Mouse (Mus musculus): ENCODE measurements around the gene Phlda3. TPM values are rescaled to one million over a fixed set of nuclear protein-coding genes. Genes with fewer than 3 reads are reported as not detected.
A peak's percentile ranks its signal among the peaks of the same experiment; 100 is the strongest.

Phlda3 gene
- polyA plus RNA-seq (2012; rRNA removed), result 14.4 and 16.7 TPM in 2 replicates

DNA sequence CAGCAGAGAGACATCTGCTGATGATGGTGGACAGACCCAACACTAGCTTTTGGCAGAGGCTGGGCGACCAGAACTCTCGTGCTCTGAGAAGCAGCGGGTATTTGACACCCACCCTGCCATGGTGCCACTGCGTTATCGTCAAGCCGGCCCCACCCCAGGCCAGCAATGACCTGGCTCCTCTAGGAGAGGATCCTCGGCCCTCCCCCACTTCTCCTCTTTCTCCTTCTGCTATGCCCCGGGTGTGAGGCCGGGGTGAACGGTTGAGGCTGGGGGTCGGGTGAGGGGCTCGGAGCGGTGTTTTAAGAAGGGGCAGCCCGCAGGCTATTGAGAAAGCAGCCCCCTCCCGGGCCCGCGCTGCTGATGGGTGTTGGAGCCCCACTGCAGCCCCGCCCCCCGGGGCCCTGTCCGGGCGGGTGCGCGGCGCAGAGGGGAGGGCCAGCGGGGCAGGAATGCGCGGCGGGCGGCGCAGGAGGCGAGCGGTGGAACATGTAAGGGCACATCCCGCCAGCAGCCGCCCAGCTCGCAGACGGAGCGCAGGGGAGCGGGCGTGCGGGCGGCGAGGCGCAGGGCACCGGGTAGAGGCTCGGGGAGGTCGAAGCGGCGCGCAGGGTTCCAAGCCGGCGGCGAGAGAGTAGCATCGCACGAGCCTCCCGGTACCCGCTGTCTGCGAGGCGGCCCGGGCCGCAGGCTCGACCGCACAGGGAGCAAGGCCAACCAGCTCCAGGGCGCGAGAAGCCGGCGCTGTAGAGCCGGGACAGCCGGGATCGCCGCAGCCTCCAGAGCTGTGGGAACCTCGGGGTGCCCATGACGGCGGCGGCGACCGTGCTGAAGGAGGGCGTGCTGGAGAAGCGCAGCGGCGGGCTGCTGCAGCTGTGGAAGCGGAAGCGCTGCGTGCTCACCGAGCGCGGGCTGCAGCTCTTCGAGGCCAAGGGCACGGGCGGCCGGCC, at the start of gene Phlda3:
Gene Phlda3 (plus strand): TSS at position 475 of the 947 bp plus-strand sequence.
- 2% methylated on average over 90 of the region's 90 CpGs for WGBS
- no peak for DNase-seq (ENCODE audit: low read depth, low spot score)

DNA sequence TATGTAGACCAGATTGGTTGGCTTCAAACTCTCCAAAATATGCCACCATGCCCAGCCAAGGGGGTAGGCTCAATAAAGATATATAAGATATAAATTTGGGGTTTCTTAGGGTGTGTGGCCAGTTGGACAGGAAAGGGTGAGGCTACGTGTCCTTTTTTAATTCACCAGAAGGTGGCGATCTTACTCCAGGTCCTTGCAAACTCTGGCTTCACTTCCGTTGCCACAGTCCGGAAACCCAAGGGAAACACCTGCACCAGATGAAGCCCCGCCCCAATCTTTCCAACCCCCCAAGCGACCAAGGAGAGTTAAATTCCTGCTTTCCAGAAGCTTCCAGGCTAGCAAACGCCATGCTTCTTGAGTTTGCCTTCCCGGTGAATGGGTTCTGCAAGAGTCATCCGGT, 46.4 kb upstream of the Phlda3 start:
- WGBS, result 18% methylated on average over 9 of the region's 9 CpGs
- no peak for DNase-seq (ENCODE audit: low read depth, low spot score)

DNA sequence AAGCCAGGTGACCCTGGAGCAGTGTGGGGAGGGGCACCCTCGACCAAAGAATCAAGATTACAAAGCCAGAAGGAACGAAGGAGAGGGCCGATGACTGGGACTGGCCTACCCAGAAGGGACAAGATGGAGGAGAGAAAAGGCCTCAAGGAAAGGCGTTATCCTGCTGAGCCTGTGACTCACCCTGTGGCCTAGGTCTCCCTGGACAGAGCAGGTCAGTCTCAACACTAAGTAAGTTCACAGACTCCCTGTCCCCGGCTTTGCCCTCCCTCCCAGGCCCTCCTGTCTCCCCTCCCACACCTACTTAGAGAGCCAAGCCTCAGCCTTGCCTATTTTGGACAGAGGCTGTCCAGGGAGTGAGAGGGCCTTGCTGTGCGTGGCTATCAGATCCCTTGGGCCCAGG, 45.9 kb upstream of the Phlda3 start, which contains the start of gene Csrp1:
Gene Csrp1 (plus strand): TSS at position 79 of the 400 bp plus-strand sequence.
- WGBS, result 69% methylated on average over 6 of the region's 6 CpGs
- no peak for DNase-seq (ENCODE audit: low read depth, low spot score)

DNA sequence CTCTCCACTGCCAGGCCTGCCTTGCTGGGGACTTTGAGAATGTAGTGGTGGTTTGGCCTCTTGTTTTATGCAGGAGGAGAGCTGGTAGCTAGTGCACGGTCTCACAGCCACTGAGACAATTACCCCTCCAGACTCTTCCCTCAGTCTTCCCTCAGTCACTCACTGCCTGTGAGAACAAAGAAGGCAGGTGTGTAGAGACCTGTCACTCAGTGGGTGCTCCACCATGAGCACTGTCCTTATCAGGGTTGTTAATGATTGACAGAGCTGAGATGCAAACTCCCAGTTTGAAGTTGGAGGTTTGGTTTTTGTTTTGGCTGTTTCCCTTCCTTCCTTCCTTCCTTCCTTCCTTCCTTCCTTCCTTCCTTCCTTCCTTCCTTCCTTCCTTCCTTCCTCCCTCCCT, 42.9 kb upstream of the Phlda3 start:
- WGBS, result 45% methylated on average over 1 of the region's 1 CpGs
- no peak for DNase-seq (ENCODE audit: low read depth, low spot score)

DNA sequence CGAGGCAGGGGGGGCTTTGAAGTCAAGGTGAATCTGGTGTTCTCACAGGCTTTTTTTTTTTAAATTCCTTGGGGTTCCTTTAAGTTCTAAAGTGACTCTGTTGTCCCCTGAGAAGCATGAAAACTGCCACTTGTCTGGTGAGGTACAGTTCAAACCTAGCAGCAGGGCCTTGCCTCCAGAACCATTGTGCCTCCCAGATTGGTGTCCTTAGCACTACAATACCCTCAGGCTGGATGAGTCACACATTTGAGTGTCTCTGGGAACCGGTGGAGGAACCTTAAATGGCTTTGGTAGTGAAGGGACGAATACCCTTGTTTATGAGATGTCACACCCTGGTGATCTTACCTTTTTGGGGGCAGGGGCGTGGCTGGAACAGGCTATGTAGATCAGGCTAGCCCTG, 41.8 kb upstream of the Phlda3 start:
- 54% methylated on average over 4 of the region's 4 CpGs for WGBS

DNA sequence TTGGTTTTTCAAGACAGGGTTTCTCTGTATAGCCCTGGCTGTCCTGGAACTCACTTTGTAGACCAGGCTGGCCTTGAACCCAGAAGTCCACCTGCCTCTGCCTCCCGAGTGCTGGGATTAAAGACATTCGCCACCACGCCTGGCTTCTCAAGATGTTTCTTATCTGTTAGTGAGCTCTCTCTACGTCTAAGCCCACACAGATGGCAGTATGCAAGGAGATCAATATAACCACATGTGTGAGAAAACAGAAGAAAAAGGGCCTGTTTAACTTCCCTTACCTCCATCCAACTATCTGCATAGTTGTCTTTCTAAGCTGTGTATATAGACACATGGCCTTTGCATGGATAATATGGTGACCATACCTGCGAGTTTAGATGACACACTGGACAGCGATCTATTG, 40.6 kb upstream of the Phlda3 start:
- WGBS, result 93% methylated on average over 6 of the region's 6 CpGs
- DNase-seq (ENCODE audit: low read depth, low spot score), result no peak

More for the DNA sequence above, 41.8 kb upstream of the Phlda3 start:
- DNase-seq (ENCODE audit: low read depth, low spot score), result no peak

DNA sequence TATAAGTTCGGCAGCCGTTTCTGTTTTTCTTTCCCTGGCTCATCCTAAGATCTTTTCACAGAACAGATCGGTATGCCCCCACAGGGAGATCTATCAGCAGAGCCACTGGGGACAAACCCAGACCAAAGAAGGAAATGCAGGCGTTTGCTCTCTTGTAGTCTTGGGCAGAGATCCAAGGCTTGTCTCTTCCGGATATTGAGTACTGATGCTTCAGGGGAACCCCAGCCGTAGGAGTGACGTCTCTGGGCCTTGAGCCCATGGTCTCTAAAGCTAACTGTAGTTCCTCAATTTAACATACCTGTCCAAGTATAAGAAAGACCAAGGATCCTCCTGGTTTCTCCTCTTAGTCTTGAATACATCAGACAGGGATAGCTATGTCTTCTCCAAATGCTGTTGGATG, 40.0 kb upstream of the Phlda3 start:
- whole genome bisulfite sequencing, result 16% methylated on average over 7 of the region's 7 CpGs
- DNase-seq (ENCODE audit: low read depth, low spot score), result no peak

DNA sequence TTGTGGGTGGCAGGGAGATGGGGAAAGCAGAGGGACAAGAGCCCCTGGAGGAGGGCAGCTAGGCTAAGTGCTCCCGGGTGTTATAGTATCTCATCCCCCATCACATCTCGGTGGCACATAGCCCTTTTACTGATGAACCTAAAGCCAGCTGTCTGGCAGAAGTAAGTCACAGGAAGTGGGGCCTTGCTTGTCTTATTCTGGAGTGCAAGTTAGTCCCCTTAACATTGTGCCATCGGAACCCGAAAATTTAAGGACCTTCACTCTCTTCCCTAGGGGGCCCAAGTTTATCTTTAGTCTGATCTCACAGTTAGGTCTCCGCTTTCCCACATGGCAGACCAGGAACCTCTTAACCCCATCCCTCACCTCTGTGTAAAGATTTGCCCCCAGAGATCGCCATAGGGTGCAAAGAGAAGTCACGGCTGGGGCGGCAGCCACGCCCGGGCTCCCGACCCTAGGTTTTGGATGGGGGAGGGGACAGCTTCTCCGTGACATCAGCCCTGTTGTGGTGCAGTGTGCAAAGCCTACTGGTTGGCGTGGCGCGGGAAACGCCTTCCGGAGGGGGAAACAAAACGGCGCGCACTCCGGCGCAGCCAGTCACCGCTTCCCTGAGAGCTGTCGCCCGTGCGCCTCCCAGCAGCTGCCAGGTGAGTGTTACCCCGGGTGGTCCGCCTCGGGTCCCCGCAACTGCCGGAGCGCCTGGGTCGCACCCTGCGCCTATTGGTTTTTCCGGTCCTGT, 37.1 kb upstream of the Phlda3 start:
- WGBS, result 3% methylated on average over 35 of the region's 35 CpGs
- DNase-seq (ENCODE audit: low read depth, low spot score), result no peak

DNA sequence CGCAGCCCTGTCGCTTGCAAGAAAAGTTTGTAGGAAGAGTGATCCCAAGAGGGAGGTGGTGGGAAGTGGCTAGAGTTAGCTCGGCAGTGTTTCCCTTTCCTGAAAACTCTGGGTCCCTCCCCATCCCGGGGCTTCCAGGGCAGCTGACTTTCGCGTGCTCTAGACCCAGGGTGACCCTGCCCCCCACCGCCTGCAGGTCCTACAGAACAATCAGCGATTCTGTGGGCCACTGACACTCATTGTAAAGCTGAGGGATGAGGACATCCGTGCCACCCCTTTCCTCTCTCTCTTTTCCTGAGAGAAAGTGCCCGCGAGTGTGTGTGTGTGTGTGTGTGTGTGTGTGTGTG, 36.6 kb upstream of the Phlda3 start:
- WGBS, result under 1% methylated on average over 11 of the region's 11 CpGs
- DNase-seq (ENCODE audit: low read depth, low spot score), result no peak

DNA sequence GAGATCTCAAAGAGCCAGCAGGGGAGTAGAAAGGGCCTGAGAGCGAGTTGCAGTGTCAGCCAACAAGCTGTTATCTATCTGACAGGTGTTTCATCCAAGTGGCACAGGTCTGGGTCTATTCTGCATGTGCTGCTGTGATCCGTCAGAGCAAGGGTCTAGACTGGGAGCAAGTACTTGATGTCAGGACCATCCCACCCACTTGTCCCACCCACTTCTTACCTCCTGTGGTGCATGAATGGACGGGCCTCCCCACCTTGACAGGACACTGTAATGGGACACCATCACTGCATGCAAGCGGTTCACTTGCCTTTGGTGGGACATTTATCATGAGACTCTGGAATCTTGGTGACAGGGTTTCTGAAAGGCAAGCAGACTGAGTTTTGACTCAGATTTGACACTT, 36.1 kb upstream of the Phlda3 start:
- DNase-seq (ENCODE audit: low read depth, low spot score), result no peak

DNA sequence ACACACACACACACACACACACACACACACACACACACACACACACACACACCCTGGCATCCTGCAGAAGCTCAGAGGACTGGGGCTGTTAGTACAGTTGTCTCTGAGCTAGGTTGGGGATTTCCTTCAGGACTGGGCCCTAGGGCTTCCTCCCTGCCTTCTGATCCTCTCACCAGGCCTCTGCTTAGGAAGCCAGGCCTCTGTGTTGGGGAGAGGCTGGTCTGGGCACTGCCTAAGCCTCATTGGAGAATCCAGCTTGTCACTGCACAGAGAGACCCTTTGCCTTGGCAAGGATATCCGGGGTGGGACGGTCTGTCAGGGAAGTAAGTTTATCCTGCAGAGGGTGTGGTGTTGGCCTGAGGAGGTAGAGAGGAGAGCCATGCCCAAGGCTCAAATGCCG, 35.6 kb upstream of the Phlda3 start:
- WGBS, result 10% methylated on average over 3 of the region's 3 CpGs
- DNase-seq (ENCODE audit: low read depth, low spot score), result no peak

More for the DNA sequence above, 36.1 kb upstream of the Phlda3 start:
- 35% methylated on average over 4 of the region's 4 CpGs for WGBS

DNA sequence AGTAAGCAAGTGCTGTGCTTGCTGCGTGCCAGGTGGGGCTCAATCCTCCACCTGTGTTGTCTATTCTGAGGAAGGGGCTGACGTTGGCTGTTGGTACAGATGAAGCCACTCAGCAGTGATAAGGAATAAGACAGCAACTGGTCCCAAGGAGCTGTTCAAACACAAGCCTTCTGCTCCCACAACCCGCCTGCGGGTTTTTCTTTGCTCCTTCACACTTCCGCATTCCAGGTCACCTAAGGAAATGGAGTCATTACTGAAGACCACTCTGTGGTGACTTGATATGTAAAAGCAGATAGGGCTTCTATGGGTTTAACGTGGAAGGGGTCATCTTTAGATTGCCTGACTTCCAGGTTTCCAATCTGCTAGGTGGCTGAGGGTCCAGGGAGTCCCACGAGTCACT, 34.5 kb upstream of the Phlda3 start:
- WGBS, result 60% methylated on average over 7 of the region's 7 CpGs
- DNase-seq (ENCODE audit: low read depth, low spot score), result no peak

DNA sequence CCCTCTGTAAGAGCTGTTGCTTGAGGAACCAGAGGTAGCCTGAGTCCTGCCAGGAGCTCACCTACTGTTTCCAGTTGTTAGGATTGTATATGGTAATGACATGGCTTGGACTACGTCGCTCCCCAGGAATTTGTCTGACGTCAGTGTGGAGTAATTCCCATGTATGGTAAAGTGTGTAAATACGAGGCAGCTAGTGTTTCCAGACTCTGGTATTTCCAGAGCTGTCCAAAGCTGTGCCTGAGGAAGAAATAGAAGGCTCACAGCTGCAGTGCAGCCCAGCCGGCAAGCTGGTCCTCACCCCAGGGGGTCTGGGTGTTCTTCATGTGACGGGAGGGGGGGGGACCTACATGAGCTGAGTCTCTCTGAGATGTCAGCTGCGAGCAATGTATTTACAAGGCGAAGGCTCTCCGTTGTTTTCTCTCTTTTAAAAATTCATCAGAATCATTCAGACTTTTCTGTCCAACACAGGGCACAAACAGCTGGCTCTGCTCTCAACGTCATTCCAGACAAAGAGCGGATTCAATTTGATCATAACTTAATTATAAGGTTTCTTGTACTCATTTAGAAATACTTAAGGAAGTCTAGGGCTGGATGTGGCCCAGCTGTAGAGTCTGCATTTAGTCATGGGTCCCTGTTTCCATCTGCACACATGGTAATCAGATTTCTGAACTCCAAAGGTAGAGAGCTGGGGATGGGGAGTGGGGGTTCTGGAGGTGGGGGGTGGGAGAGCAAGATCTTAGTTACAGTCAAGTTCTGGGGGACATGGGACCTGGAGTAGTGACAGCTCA, 33.8 kb upstream of the Phlda3 start:
- DNase-seq (ENCODE audit: low read depth, low spot score), result no peak
- 37% methylated on average over 11 of the region's 11 CpGs for WGBS

DNA sequence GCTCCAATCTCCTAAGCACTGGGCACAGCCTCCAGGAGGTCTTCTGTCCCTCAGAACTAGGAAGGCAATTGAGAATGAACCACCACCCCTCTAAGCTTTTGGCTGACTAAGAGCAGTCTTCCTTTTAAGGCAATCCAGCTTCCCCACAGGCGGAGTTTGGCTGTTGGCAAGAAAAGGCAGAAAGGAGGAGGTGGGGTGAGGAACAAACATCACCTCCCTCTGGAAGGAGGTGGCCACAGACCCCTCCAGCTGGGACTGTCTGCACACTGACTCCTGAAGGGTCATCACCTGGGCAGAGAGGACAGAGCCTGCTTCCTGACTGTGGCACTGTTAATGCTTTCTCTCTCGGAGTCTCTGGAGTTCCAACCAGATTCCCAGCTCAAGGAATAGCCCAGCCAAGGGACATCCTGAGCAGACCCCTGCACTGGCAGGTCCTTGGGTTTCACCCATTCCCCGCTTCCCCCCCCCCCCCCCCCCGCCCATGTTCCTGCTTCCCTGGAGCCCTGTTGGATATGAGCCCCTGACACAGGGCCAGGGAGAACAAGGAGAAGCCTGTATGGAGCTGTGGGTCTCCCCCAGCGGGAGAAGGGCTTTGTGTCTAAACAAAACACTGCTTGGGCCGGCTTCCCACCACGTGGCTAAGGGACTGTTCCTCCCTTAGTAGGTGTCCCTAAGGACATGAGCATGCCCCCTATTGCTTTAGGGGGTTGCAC, 31.5 kb upstream of the Phlda3 start:
- no peak for DNase-seq (ENCODE audit: low read depth, low spot score)
- WGBS, result 56% methylated on average over 7 of the region's 7 CpGs

DNA sequence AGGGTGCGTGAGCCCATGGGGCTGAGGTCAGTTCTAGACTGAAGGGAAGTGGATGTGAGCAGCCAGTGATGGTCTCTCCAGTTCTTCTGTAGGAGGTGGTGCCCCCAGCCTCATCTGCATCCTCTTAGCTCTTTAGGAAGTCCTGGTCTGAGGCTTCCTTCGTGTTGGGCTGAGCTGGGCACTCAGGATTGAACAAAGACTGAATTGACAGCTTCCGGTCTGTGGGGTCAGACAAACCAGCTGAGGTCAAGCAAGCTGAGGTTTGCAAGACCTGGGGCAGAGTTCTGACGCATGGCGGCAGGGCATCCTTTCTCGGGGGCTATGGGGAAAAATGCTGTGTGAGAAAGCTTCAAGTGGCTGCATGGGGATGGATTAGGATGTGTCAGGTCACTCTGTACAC, 30.5 kb upstream of the Phlda3 start:
- no peak for DNase-seq (ENCODE audit: low read depth, low spot score)
- WGBS, result 78% methylated on average over 6 of the region's 6 CpGs

DNA sequence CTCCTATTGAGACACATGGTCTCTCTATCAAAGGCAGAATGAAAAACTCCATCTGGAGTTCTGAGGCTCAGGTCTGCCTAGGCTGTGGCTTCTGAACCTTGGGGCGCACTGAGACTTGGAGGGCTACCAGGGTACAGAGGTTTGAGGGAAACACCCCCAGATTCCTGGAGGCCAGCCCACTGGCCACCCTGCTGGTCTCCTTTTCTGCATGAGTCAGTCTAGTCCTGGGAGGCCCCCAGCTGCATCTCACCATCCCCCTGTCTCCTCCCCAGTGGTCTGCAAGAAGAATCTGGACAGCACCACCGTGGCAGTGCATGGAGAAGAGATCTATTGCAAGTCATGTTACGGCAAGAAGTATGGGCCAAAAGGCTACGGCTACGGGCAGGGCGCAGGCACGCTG, 20.9 kb upstream of the Phlda3 start:
- DNase-seq (ENCODE audit: low read depth, low spot score), result no peak
- WGBS, result 79% methylated on average over 7 of the region's 7 CpGs

DNA sequence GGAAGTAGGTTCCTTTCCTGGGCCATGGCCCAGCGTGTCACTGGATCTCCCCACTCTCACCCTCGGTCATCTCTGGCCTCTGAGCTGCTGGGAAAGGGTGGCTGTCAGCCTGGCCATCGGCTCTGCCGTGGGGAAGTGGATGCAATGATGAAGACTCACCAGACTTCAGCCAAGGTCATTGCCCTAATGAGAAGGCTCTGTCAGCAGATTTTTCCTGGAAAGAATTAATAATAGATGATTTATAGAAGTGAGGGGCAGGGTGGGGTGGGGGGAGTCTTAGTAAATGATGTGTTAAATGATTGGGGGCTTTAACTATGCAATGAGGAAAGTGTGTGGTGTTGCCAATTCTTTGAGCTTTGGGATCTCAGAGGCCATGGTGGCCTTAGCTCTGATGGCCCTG, 19.7 kb upstream of the Phlda3 start:
- 79% methylated on average over 4 of the region's 4 CpGs for WGBS
- DNase-seq (ENCODE audit: low read depth, low spot score), result no peak

DNA sequence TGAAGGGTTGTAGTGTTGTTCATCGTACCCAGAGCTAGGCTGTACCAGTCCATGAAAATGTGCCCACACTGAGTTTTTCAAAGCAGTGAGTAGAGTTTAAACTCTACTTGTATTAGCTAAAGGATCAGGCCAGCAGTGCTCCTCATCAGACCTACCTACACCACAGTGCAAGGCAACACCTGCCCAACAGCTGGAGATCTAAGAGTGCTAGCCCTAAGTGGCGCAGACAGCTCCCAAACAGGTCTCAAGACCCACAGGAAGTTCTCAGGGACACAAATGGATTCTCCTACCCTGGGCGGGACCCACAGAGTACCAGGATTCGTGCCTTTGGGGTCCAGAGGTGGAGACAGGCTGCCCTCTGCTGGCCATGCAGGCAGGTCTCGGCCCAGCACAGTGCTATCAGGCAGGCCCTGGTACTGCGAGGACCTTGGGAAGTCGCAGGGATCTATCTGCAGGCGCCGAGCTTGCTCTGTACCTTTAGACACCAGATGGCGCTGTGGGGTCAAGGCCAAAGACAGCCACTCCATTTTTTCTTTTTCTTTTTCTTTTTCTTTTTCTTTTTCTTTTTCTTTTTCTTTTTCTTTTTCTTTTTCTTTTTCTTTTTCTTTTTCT, 13.1 kb upstream of the Phlda3 start:
- DNase-seq (ENCODE audit: low read depth, low spot score), result peak; percentile 90
- WGBS, result 10% methylated on average over 10 of the region's 10 CpGs

DNA sequence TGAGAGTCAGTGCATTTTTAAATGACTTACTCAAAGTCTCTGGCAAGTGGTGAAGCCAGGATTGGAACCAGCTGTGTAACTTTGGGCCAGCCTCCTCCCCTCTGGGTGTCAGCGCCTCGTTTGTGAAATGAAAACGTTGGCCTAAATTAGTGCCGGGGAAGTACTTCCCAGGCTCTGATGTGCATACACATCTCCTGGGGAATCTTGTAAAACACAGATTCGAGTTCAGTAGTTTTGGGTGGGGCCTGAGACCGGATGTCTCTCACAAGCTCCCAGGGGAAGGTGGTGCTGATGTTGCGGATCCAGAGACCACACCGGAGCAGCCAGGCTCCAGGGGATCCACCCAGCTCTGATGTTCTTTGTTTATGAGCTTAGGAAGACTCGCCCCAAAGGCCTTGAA, 10.6 kb upstream of the Phlda3 start:
- DNase-seq (ENCODE audit: low read depth, low spot score), result no peak
- 39% methylated on average over 9 of the region's 9 CpGs for WGBS
